Mouse (Mus musculus): ENCODE results near the gene Fuca2. TPM values are rescaled to one million over a fixed set of nuclear protein-coding genes. Genes with fewer than 3 reads are reported as not detected.

Fuca2 gene
- polyA plus RNA-seq, 1 experiment from 2014 or later: 62.3 TPM

DNA sequence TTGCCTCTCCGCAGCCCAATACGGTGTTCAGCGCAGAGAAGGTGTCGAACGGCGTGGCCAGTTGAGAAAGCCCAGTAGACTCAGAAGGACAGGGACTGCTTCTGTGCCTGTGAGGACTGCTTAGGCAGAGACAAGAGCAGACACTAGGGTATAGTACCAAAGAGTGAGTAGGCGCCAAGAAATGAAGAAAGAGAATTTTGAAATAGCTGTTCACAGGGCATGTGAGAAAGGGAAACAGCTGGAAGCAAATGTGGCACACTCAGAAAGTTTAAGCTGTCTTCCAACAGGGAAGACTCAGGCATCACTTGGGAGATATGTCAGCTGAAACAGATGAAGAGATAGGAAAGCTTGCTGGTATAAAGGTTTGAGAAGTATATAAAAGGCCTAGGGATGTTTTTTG is 37.4 kb downstream of the Fuca2 start:
- no peak overlapping the region for H3K27ac ChIP-seq (replicated peaks)
- H3K4me1 ChIP-seq: peaks cover 15% of the 10 kb centered on the region
- WGBS: 93% methylated on average over 7 of the region's 7 CpGs
- peaks cover 44% of the 10 kb centered on the region for H3K36me3 ChIP-seq
- no peak for ATAC-seq (ENCODE audit: extremely low read depth, insufficient number of reproducible peaks, low FRiP score, low TSS enrichment)
- no peaks in the 10 kb centered on the region for H3K27me3 ChIP-seq (replicated peaks)
- no peaks in the 10 kb centered on the region for H3K9me3 ChIP-seq
- no peak overlapping the region for H3K4me2 ChIP-seq
- no peak overlapping the region for H3K4me3 ChIP-seq
- no peak overlapping the region for H3K9ac ChIP-seq

DNA sequence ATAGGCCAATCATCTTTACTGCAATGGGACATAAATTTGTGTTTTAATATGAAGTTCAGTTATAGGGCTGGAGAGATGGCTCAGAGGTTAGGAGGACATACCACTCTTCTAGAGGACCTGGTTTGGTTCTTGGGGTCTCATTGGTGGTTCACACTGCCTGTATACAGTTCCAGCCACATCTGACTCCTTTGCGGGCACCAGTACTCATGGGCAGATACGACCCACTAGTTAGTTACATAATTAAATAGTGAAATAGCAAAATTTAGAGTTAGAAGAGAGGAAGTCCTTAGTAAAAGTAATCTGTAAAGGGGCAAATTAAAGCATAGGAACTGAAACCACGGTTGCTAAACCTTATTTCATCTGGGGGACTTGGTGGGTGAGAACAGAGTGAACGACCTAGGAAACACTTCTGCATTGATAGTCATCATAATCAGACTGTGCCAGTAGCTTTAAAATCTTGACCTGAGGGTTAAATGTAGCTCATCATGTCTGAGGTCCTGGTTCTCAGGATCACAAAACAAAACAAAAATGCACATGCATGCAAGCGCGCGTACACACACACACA is 40.5 kb downstream of the Fuca2 start:
- no peak overlapping the region for H3K4me3 ChIP-seq
- no peak for ATAC-seq (ENCODE audit: extremely low read depth, insufficient number of reproducible peaks, low FRiP score, low TSS enrichment)
- H3K27me3 ChIP-seq (replicated peaks): no peaks in the 10 kb centered on the region
- H3K9ac ChIP-seq: no peak overlapping the region
- peaks cover 10% of the 10 kb centered on the region for H3K4me1 ChIP-seq
- WGBS: 88% methylated on average over 7 of the region's 7 CpGs
- no peak overlapping the region for H3K4me2 ChIP-seq
- no peak overlapping the region for H3K27ac ChIP-seq (replicated peaks)
- no peaks in the 10 kb centered on the region for H3K9me3 ChIP-seq
- peaks cover 45% of the 10 kb centered on the region for H3K36me3 ChIP-seq

DNA sequence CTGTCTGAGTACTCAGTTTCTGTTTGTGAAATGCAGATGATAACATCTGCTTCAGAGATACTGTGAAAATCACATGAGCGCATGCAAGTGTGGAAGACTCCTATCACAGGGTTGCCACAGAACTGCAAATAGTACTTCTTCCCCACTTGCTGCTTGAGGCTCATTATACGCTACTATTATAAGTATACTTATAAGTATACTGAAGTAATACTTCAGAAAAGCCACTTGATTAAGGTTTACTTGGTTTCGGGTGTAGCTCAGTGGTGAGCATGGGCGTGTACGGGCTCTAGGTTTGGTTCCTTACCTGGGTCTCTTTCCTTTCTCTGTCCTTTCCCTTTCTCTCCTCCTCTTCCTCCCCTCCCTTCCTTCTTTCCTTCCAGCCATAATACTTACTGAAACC is 42.4 kb downstream of the Fuca2 start:
- Histone ChIP-seq H3K9me3 (no peaks in the 10 kb centered on the region), H3K36me3 (peaks cover 46% of the 10 kb centered on the region), H3K27ac (replicated peaks) (no peak overlapping the region), H3K4me3 (no peak overlapping the region), H3K27me3 (replicated peaks) (no peaks in the 10 kb centered on the region), H3K4me1 (no peaks in the 10 kb centered on the region), H3K9ac (no peak overlapping the region), H3K4me2 (no peak overlapping the region)
- 92% methylated on average over 5 of the region's 5 CpGs for WGBS
- ATAC-seq (ENCODE audit: extremely low read depth, insufficient number of reproducible peaks, low FRiP score, low TSS enrichment): no peak

DNA sequence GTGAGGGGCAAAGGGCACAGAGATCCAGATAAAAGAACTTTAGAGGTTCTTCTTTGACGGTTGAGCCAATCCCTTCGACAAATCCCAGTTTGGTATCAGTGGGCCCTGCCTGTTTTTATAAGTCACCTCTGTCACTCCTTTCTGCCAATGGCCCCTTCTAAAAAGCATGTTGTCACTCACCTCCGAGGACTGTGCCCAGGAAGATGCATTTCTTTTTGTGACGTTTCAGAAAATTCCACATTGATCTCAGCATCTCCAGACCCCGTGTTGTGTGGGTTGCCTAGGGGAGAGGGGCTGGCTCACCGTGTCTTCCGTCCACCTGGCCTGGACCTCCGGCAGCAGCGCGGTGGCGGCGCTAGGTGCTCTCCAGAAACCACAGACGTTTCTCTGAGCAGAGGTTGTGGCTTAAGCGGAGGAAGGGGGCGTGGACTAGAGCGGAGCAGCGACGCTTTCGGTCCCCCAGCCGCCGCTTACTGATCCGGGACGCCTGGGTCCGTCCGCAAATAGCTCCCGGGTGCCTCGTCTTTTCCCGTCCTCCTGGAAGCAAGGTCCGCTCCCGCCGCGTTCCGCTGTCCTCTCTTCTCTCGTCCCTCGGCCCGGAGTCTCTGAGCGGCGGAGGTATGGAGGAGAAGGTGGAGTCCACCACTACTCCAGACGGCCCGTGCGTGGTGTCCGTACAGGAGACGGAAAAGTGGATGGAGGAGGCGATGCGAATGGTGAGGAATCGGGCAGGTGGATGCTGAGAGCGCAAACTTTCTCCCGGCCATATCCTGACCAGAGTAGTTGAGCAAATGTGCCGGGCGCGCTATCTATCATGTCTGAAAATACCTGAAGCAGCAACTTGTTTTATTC is 53.5 kb downstream of the Fuca2 start, which contains the start of the genes Adat2 and Pex3:
Adat2 (plus strand) TSS at position 249 of the 852 bp plus-strand sequence.
Pex3 (minus strand) TSS at position 497 of the 852 bp plus-strand sequence.
- H3K36me3 ChIP-seq: no peaks in the 10 kb centered on the region; the same call in 1 of the 2 replicates
- under 1% methylated on average over 51 of the region's 51 CpGs for WGBS
- ATAC-seq (ENCODE audit: extremely low read depth, insufficient number of reproducible peaks, low FRiP score, low TSS enrichment): peak; percentile 74
- H3K4me3 ChIP-seq: peak within 1 kb of the TSS; percentile 86
- peaks cover 12% of the 10 kb centered on the region for H3K4me1 ChIP-seq
- H3K27ac ChIP-seq (replicated peaks): peak within 1 kb of the TSS; percentile 85
- H3K4me2 ChIP-seq: peak within 1 kb of the TSS; percentile 85
- peak within 1 kb of the TSS; percentile 92 for H3K9ac ChIP-seq
- no peaks in the 10 kb centered on the region for H3K27me3 ChIP-seq (replicated peaks)
- no peaks in the 10 kb centered on the region for H3K9me3 ChIP-seq

DNA sequence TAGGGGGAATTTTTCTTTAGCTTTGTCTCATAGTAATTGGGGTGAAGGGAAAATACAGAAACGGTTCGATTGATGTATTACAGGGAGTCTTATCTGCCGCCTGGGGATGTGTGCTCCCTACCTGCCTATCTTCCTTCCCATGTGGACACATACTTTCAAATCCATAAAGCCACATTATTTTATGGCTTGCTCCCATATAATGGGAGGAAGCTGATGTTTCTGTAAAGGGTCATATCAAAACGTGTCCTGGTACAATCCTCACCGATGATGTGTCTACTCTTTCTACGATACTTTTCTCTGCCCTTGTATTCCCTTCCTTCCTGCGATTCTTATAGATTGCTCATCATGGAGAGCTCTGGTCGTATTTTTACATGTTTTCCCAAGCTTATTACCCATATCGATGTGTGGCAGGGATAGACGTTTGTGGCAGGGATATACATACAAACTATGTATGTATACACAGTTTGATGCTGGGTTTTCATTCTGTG is 54.2 kb downstream of the Fuca2 start:
- no peak for ATAC-seq (ENCODE audit: extremely low read depth, insufficient number of reproducible peaks, low FRiP score, low TSS enrichment)
- H3K9ac ChIP-seq: peak overlapping the region; percentile 92
- H3K27me3 ChIP-seq (replicated peaks): no peaks in the 10 kb centered on the region
- peak overlapping the region; percentile 85 for H3K27ac ChIP-seq (replicated peaks)
- H3K4me2 ChIP-seq: peak overlapping the region; percentile 85
- WGBS: 21% methylated on average over 10 of the region's 10 CpGs
- no peaks in the 10 kb centered on the region for H3K9me3 ChIP-seq
- H3K4me1 ChIP-seq: peaks cover 12% of the 10 kb centered on the region
- no peaks in the 10 kb centered on the region; the same call in 1 of the 2 replicates for H3K36me3 ChIP-seq
- peak overlapping the region; percentile 86 for H3K4me3 ChIP-seq

GRCm38 (mm10) chr10:13554316-13554715 is 55.0 kb downstream of the Fuca2 start:
- no peak for ATAC-seq (ENCODE audit: extremely low read depth, insufficient number of reproducible peaks, low FRiP score, low TSS enrichment)
- Histone ChIP-seq H3K9ac (no peak overlapping the region), H3K4me3 (no peak overlapping the region), H3K4me1 (peaks cover 12% of the 10 kb centered on the region), H3K36me3 (peaks cover 6% of the 10 kb centered on the region), H3K27ac (replicated peaks) (no peak overlapping the region), H3K9me3 (no peaks in the 10 kb centered on the region), H3K4me2 (no peak overlapping the region), H3K27me3 (replicated peaks) (no peaks in the 10 kb centered on the region)
- WGBS: 94% methylated on average over 1 of the region's 1 CpGs

DNA sequence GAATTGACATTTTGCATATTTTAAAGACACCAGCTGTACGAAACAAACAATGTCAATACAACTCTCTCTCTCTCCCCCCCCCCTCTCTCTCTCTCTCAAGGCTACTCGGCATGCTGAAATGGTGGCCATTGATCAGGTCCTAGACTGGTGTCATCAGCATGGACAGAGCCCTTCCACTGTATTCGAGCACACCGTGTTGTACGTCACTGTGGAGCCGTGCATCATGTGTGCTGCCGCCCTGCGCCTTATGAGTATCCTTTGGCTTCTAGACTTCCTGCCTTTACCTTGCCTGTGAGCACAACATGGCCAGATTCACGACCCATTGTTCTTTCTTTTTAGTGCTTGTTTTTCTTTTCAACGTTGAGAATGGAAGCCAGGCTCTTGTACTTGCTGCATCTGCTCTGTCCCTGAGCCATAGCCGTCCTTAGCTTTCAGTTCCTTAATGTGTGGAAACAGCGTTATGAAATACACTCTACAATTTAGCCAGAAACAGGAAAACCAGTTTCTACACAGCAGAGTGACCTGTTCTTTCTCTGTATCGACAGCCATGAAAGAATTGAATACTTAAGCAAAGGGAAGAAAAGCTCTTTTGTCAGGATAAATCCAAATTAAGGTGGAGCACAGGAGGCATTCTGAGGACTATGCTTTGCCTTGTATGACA is 60.8 kb downstream of the Fuca2 start:
- Histone ChIP-seq H3K27me3 (replicated peaks) (no peaks in the 10 kb centered on the region), H3K36me3 (peaks cover 50% of the 10 kb centered on the region), H3K27ac (replicated peaks) (no peak overlapping the region), H3K4me3 (no peak overlapping the region), H3K9me3 (no peaks in the 10 kb centered on the region), H3K4me1 (0 out of 2 replicates have a peak, but pooled peaks cover 8% of the 10 kb centered on the region), H3K9ac (no peak overlapping the region), H3K4me2 (no peak overlapping the region)
- ATAC-seq (ENCODE audit: extremely low read depth, insufficient number of reproducible peaks, low FRiP score, low TSS enrichment): no peak
- WGBS: 85% methylated on average over 13 of the region's 13 CpGs

- ATAC-seq (ENCODE audit: extremely low read depth, insufficient number of reproducible peaks, low FRiP score, low TSS enrichment): no peak
- H3K4me3 ChIP-seq: peak overlapping the region; percentile 46
- peaks cover 42% of the 10 kb centered on the region for H3K36me3 ChIP-seq
- no peaks in the 10 kb centered on the region for H3K27me3 ChIP-seq (replicated peaks)
- H3K9me3 ChIP-seq: no peaks in the 10 kb centered on the region
- peak overlapping the region; percentile 73 for H3K4me2 ChIP-seq
- 23% methylated on average over 24 of the region's 24 CpGs for WGBS
- peak overlapping the region; percentile 67 for H3K9ac ChIP-seq
- H3K4me1 ChIP-seq: peaks cover 8% of the 10 kb centered on the region; the same call in 1 of the 2 replicates
- no peak overlapping the region for H3K27ac ChIP-seq (replicated peaks)
Measured at GRCm38 (mm10) chr10:13564364-13565079, 65.2 kb downstream of the Fuca2 start.

DNA sequence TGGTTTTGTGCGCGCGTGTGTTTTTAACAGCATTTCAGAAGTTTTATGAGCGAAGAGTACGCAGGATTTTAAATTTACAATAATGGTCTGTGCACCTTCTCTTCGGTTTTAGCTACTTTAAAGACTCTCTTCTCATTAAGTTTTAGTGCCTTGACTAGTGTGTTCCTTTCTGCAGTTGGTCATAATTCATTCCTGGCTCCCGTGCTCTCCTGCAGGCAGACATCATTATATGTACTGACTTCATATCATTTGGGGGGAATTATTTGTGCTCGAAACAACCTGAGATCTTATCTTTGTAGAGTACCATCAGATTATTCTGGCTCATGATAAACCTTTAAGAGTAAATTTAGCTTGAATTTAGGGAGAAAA is 65.7 kb downstream of the Fuca2 start:
- H3K4me3 ChIP-seq: peak overlapping the region; percentile 46
- H3K4me2 ChIP-seq: peak overlapping the region; percentile 73
- WGBS: 52% methylated on average over 8 of the region's 8 CpGs
- H3K27me3 ChIP-seq (replicated peaks): no peaks in the 10 kb centered on the region
- no peak overlapping the region for H3K27ac ChIP-seq (replicated peaks)
- peak overlapping the region; percentile 67 for H3K9ac ChIP-seq
- peaks cover 12% of the 10 kb centered on the region for H3K4me1 ChIP-seq
- H3K9me3 ChIP-seq: no peaks in the 10 kb centered on the region
- ATAC-seq (ENCODE audit: extremely low read depth, insufficient number of reproducible peaks, low FRiP score, low TSS enrichment): no peak
- H3K36me3 ChIP-seq: peaks cover 42% of the 10 kb centered on the region

GRCm38 (mm10) chr10:13566393-13566792 is 67.1 kb downstream of the Fuca2 start:
- 54% methylated on average over 13 of the region's 13 CpGs for WGBS

More at GRCm38 (mm10) chr10:13566393-13566792, 67.1 kb downstream of the Fuca2 start:
- no peak overlapping the region for H3K4me2 ChIP-seq
- H3K4me1 ChIP-seq: peaks cover 13% of the 10 kb centered on the region
- no peaks in the 10 kb centered on the region for H3K9me3 ChIP-seq
- peaks cover 28% of the 10 kb centered on the region for H3K36me3 ChIP-seq
- no peak overlapping the region for H3K9ac ChIP-seq
- no peak overlapping the region for H3K4me3 ChIP-seq
- ATAC-seq (ENCODE audit: extremely low read depth, insufficient number of reproducible peaks, low FRiP score, low TSS enrichment): no peak
- H3K27ac ChIP-seq (replicated peaks): no peak overlapping the region
- H3K27me3 ChIP-seq (replicated peaks): no peaks in the 10 kb centered on the region
